Mouse (Mus musculus) myocyte (in vitro differentiated cells): Measurements from ENCODE around the gene Lman1l. TPM values are rescaled to one million over a fixed set of nuclear protein-coding genes. Genes with fewer than 3 reads are reported as not detected.

Experiments
- H3K27me3 ChIP-seq: one replicate; pipeline ENCODE4 v1.6.1; 2011; ENCODE audit not compliant: control insufficient read depth, insufficient read depth, insufficient read length
- H3K36me3 ChIP-seq: one replicate; pipeline ENCODE4 v1.6.1; 2011; ENCODE audit not compliant: control insufficient read depth, insufficient read depth
- H3K4me2 ChIP-seq: one replicate; pipeline ENCODE4 v1.6.1; 2011; ENCODE audit warnings: low read depth, control low read depth
- H3K4me3 ChIP-seq: one replicate; pipeline ENCODE4 v1.5.1; 2011; ENCODE audit warnings: mild to moderate bottlenecking, control low read depth, moderate library complexity
- H3K79me2 ChIP-seq: one replicate; pipeline ENCODE4 v1.6.1; 2011; ENCODE audit not compliant: control insufficient read depth, insufficient read depth
- H3ac ChIP-seq: one replicate; pipeline ENCODE4 v1.6.1; 2011; ENCODE audit not compliant: control insufficient read depth, insufficient read length
- CEBPB ChIP-seq: IDR thresholded peaks from 2 replicates; pipeline ENCODE4 v1.6.1; 2011; ENCODE audit warnings: mild to moderate bottlenecking, moderate library complexity; ENCODE audit not compliant: poor library complexity, insufficient read depth, severe bottlenecking
- E2F4 ChIP-seq: IDR thresholded peaks from one replicate; pipeline ENCODE4 v1.6.1; 2011; ENCODE audit warnings: mild to moderate bottlenecking, control low read depth, moderate library complexity; ENCODE audit not compliant: insufficient read depth
- MAX ChIP-seq: IDR thresholded peaks from one replicate; pipeline ENCODE4 v1.6.1; 2011; ENCODE audit warnings: low read depth, mild to moderate bottlenecking, control low read depth
- MYOD1 ChIP-seq, 3 experiments: IDR thresholded peaks; one replicate each; pipeline ENCODE4 v1.6.1; 2011; ENCODE audit warnings: control low read depth in 2 of 3, low read depth in 2 of 3, mild to moderate bottlenecking in 2 of 3, moderate library complexity in 1 of 3; ENCODE audit not compliant: insufficient read length in 2 of 3, control insufficient read depth in 1 of 3
- MYOG ChIP-seq, 3 experiments: IDR thresholded peaks; one replicate each; pipeline ENCODE4 v1.6.1; 2011; ENCODE audit warnings: control low read depth in 2 of 3, low read depth in 2 of 3, mild to moderate bottlenecking in 2 of 3; ENCODE audit not compliant: insufficient read length in 2 of 3, control insufficient read depth in 1 of 3, insufficient read depth in 1 of 3
- POLR2A ChIP-seq: IDR thresholded peaks from one replicate; pipeline ENCODE4 v1.6.1; 2011; ENCODE audit warnings: low read depth, mild to moderate bottlenecking, control low read depth, moderate library complexity; ENCODE audit not compliant: insufficient read length
- POLR2AphosphoS2 ChIP-seq: IDR thresholded peaks from one replicate; pipeline ENCODE4 v1.6.1; 2011; ENCODE audit warnings: low read depth, control low read depth; ENCODE audit not compliant: insufficient read length
- REST ChIP-seq: IDR thresholded peaks from one replicate; pipeline ENCODE4 v1.6.1; 2011; ENCODE audit warnings: mild to moderate bottlenecking, control low read depth, moderate library complexity; ENCODE audit not compliant: insufficient read depth, insufficient read length
- SRF ChIP-seq: IDR thresholded peaks from one replicate; pipeline ENCODE4 v1.6.1; 2011; ENCODE audit warnings: low read depth; ENCODE audit not compliant: control insufficient read depth, insufficient read length
- TCF12 ChIP-seq: IDR thresholded peaks from one replicate; pipeline ENCODE4 v1.6.1; 2011; ENCODE audit warnings: mild to moderate bottlenecking, control low read depth; ENCODE audit not compliant: poor library complexity, insufficient read depth, severe bottlenecking
- TCF3 ChIP-seq: IDR thresholded peaks from one replicate; pipeline ENCODE4 v1.6.1; 2011; ENCODE audit warnings: low read depth, control low read depth; ENCODE audit not compliant: insufficient read length
- USF1 ChIP-seq: IDR thresholded peaks from one replicate; pipeline ENCODE4 v1.6.1; 2011; ENCODE audit warnings: low read depth, mild to moderate bottlenecking, control low read depth, moderate library complexity
- polyA plus RNA-seq: library from polyadenylated mRNA; unstranded; fragments of >200 nt; fragmentation: generic; extraction: Trizol; gene quantifications from one replicate; pipeline ENCODE4 v1.2.1, GENCODE M21; 2012; ENCODE audit warnings: missing spikeins

Lman1l gene
- polyA plus RNA-seq, 1 experiment: 1.00 TPM

GRCm38 (mm10) chr9:57650130-57650785, 29.7 kb upstream of the Lman1l start:
- Histone ChIP-seq H3K4me2 (no peak overlapping the region), H3K79me2 (no peaks in the 10 kb centered on the region), H3ac (no peak overlapping the region), H3K27me3 (no peaks in the 10 kb centered on the region), H3K4me3 (no peak overlapping the region), H3K36me3 (no peaks in the 10 kb centered on the region)
- TF ChIP-seq MYOD1 (IDR thresholded peaks at IDR 0.05; ENCODE audit: control insufficient read depth in 1 of 3, insufficient read length in 2 of 3, low read depth in 2 of 3): no peak
- no peak for TF ChIP-seq E2F4
- no peak for TF ChIP-seq TCF12
- TF ChIP-seq SRF: no peak
- TF ChIP-seq USF1: no peak
- no peak for TF ChIP-seq TCF3
- TF ChIP-seq MYOG (IDR thresholded peaks at IDR 0.05; ENCODE audit: control insufficient read depth in 1 of 3, insufficient read depth in 1 of 3, insufficient read length in 2 of 3, low read depth in 2 of 3): no peak

- Histone ChIP-seq H3K4me2 (no peak overlapping the region), H3K27me3 (no peaks in the 10 kb centered on the region), H3K4me3 (no peak overlapping the region), H3K36me3 (no peaks in the 10 kb centered on the region), H3ac (no peak overlapping the region), H3K79me2 (peaks cover 25% of the 10 kb centered on the region)
- TF ChIP-seq POLR2AphosphoS2 (no peak), MYOG (IDR thresholded peaks at IDR 0.05; ENCODE audit: control insufficient read depth in 1 of 3, insufficient read depth in 1 of 3, insufficient read length in 2 of 3, low read depth in 2 of 3) (no peak), E2F4 (no peak), TCF12 (no peak), REST (no peak), SRF (no peak), POLR2A (no peak), MAX (no peak), USF1 (no peak), CEBPB (no peak), MYOD1 (IDR thresholded peaks at IDR 0.05; ENCODE audit: control insufficient read depth in 1 of 3, insufficient read length in 2 of 3, low read depth in 2 of 3) (no peak), TCF3 (no peak)
These were observed 26.9 kb upstream of the Lman1l start for GRCm38 (mm10) chr9:57647286-57648108.

GRCm38 (mm10) chr9:57646551-57647103, 26.1 kb upstream of the Lman1l start:
- Histone ChIP-seq H3K4me3 (no peak overlapping the region), H3K4me2 (no peak overlapping the region), H3ac (no peak overlapping the region), H3K79me2 (peaks cover 34% of the 10 kb centered on the region), H3K27me3 (no peaks in the 10 kb centered on the region), H3K36me3 (no peaks in the 10 kb centered on the region)
- TF ChIP-seq CEBPB: no peak
- no peak for TF ChIP-seq TCF3
- TF ChIP-seq USF1: no peak
- no peak for TF ChIP-seq E2F4

GRCm38 (mm10) chr9:57644944-57645893, 24.6 kb upstream of the Lman1l start:
- peaks cover 45% of the 10 kb centered on the region for H3K79me2 ChIP-seq
- peak overlapping the region; percentile 82 for H3K4me2 ChIP-seq
- TF ChIP-seq POLR2A (peak; percentile 92), MYOG (IDR thresholded peaks at IDR 0.05; ENCODE audit: control insufficient read depth in 1 of 3, insufficient read depth in 1 of 3, insufficient read length in 2 of 3, low read depth in 2 of 3) (peak in 1 of 3 experiments; percentile 41), REST (no peak), POLR2AphosphoS2 (peak; percentile 77), CEBPB (no peak), TCF3 (no peak), MYOD1 (IDR thresholded peaks at IDR 0.05; ENCODE audit: control insufficient read depth in 1 of 3, insufficient read length in 2 of 3, low read depth in 2 of 3) (peak in 1 of 3 experiments; percentile 30)
- peak overlapping the region; percentile 67 for H3K4me3 ChIP-seq
- peak overlapping the region; percentile 92 for H3ac ChIP-seq
- no peaks in the 10 kb centered on the region for H3K36me3 ChIP-seq
- H3K27me3 ChIP-seq: no peaks in the 10 kb centered on the region
